Mouse (Mus musculus): ENCODE results near the gene Cryaa. TPM values are rescaled to one million over a fixed set of nuclear protein-coding genes. Genes with fewer than 3 reads are reported as not detected.
A peak's percentile ranks its signal among the peaks of the same experiment; 100 is the strongest.
"Not testable (repeated sequence)": the region's sequence is repeated elsewhere in the genome, so short reads cannot be mapped to it uniquely, and the experiment has no call there.

The Cryaa gene
- total RNA-seq, 2 experiments from 2014 or later, result not detected

DNA sequence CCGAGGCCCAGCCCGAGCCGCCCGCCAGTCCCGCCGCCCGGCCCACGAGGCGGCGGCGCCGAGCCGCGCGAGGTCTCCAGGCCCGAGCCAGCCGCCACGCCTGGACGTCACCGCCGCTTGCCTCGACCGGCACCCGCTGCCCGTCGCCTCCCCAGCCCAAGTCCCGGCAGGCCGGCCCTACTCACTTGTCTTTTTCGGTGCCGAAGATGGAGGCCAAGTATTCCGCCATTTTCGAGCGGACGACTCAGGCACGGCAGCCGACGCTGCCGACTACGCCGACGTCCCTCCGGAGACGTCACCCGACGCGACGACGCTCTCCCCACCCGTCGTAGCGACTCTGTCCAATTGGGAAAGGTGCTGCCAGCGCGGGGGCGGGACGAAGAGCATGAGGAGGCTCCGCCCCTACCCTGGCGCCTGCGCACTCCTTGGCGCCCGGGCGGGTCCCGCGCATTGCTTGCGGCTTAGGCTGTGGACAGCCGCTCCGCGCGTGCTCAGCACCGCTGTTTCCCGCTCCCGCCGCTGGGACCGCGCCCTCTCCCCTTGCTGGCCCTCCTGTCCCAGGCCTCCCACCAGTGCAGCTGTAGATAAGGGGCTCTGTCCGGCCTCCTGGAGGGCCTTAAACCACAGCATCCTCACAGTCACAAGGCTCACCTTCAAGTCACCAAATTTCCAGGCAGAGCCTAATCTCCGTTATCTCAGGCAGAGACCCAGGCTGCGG lies 19.0 kb upstream of the Cryaa start, which contains the start of gene U2af1:
Gene U2af1, minus strand, starts transcription at position 425 of the 718 bp plus-strand sequence.
- intact Hi-C loops (cut with DNase I), result loop anchor here (5.0 kb wide), 1 partner anchor 146 kb away; no protein-coding TSS in a partner anchor

DNA sequence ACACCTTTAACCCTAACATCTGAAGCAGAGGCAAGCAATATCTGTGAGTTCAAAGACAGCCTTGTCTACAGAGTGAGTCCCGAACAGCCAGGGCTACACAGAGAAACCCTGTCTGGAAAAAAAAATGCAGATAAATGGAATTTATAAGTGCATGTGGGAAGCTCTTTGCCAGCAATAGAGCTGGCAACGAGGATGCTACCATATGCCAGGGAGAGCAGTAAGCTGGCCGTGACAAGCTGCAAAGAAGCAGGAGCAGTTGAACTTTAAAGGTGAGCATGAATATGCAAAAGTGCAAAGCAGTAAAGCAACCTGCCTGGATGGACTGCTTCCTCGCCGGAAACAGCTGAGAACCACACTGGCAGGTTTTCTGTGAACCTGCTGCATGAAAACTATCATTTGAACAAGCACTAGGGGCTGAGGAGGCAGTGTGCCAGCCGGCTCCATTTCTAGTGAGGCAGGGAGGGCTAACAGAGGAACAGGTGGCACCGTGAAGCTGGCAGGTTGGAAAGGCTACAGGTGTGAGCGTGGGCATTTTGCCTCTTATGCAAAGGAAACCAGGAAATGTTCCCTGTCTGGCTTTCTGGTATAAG lies 16.9 kb upstream of the Cryaa start:
- no peak for DNase-seq
- intact Hi-C loops (cut with DNase I), result no loop called here

More for the DNA sequence above, 19.0 kb upstream of the Cryaa start, which contains the start of gene U2af1:
- peak; percentile 98 to 99 for DNase-seq

DNA sequence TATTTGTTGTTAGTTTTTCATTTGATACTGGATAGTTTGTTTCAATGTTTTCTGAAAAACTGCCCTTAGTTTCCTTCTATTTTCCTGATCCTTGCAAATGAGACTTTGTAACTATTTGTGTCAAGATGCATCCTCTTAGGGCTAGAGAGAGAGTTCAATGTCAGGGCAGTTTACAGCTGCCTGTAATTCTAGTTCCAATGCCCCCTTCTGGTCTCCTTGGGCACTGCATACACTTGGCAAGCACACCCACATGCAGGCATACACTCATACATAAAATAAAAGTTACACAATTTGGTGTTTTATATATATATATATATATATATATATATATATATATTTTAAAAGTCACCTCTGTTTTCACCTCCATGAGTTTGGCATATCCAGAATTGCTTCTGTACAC lies 14.8 kb upstream of the Cryaa start:
- DNase-seq, result peak in 1 of 2 experiments; percentile 33
- intact Hi-C loops (cut with DNase I), result no loop called here

DNA sequence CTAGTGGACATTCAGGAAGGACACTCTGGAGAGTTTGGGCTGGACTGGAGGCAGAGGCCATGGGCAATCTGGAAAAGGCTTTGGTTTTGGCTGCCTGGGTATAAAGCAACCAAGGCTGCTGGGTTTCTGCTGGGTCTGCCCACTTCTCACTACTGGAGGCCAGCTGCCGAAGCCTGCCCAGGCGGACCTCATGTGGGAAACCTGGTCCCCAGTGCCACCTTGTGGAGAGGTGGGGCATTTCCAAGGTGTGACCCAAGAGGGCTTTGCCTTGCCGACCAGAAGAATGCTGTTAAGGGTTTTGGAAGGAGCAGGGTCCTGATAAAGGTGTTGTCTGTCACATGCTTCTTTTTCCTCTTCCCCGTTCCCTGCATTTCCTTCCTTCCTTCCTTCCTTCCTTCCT lies 12.8 kb upstream of the Cryaa start:
- intact Hi-C loops (cut with DNase I), result loop anchor here (2.0 kb wide), 4 partner anchors 96 to 332 kb away; no protein-coding TSS in a partner anchor
- DNase-seq, result peak; percentile 86 to 89

DNA sequence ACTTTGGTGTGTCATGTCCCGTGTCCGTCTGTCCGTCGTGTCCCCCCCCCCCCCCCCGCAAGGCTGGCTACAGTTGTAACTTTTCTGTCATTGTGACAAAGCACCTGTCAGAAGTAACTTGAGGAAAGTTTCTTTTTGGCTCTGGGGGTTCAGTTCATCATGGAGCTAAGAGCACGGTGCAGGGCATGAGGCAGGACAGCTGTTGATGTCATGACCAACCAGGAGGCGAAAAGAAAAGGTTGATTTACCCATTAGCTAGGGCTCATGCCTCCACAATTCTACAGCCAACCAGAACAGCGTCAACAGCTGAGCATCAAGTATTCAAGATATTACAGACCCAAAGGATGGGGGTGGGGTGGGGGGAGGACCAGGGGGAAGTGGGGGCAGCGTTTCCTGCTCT lies 9.3 kb upstream of the Cryaa start:
- intact Hi-C loops (cut with DNase I), result no loop called here
- no peak for DNase-seq

DNA sequence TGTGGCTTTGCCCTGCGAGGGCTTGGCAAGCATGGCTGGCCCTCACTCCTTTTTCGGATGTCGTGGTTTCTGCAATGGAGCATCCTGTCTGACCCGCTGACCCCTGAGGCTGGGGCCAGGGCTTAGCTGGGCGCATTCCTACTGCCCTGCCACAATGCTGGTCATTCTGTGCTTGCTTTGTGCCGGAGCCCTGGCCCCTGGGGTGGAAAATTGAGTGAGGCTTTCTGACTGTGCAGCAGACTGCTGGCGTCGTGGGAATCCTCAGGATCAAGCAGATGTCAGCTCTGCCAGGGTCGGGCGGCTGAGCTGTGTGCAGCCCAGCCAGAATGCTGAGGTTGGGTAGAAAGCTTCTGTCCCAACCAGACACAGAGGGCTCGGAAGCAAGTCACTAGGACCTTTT lies 7.4 kb upstream of the Cryaa start:
- intact Hi-C loops (cut with DNase I), result no loop called here

DNA sequence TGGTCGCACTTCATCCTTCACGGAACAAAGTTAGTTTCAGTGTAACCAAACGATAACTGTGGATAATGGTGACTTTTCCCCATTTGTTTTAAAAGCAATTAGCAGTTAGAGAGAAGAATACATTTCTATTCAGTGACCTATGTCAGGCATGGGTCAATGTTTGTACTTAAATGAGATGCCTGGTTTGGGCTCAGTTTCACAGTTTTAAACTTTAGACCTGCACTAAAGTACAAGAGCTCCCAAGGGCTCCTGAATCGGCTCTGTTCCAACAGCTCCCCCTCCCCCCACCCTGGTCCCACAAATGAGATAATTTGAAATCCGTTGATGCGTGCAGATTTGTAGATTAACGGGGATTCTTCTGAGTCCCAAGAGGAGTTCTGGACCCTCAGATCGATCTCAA lies 5.9 kb upstream of the Cryaa start:
- intact Hi-C loops (cut with DNase I), result no loop called here
- DNase-seq, result no peak

More for the DNA sequence above, 7.4 kb upstream of the Cryaa start:
- no peak for DNase-seq

DNA sequence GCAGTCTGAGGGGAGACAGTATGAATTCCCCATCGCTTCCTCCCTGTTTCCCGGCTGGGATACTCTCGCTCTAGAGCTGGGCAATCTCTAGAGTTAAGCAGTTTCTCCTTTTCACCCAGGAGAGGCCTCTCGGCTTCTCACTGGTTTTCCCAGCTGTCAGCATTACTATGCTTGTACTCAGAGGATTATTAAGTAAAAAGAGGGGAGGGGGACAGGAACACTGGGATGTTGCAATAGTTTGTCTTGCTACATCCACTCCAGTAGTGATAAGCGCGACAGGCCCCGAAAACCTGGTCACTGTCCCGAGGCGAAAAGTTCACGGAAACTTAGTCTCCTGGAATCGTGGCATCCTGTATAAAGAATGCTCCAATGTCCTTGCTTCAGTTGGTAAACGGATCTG lies 5.3 kb upstream of the Cryaa start:
- no peak for DNase-seq
- intact Hi-C loops (cut with DNase I), result no loop called here

DNA sequence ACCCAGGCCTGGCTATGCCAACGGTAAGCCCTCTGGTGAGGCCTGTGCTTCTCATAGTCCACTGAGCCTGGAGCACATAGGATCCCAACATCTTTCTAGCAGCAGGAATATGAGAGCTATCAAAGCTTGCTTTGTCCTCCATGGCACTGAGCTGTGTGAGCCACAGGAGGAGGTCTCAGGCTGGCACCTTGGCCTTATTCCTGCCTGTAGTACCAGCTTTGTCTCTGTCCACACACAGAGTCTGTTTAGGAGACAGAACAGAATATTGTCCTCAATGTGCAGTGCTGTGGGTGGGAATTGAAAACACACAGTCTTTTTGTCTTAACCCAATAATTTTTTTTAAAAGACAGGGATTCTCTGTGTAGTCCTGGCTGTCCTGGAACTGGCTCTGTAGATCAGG lies 3.2 kb upstream of the Cryaa start:
- no peak for DNase-seq

DNA sequence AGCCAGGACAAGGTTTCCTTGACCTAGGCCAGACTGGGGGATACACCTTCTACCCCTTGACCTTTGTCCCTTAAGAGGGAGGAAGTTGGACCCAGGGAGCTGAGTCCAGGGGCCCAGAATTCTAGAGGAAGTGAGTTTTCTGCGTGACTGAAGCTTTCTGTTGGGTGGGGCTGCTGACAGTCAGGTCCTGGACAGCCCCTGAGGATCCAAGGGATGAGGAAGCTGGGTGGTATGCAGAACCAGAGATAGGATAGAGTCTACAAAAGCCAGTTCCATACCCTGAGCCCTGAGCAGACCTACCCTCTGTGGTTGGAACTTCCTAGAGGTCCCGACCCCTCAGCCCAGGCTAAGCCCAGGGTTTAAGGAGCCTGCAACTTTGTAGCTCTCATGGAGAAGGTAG lies 2.8 kb downstream of the Cryaa start:
- no peak for DNase-seq
- intact Hi-C loops (cut with DNase I), result no loop called here

More for the DNA sequence above, 3.2 kb upstream of the Cryaa start:
- intact Hi-C loops (cut with DNase I), result no loop called here

DNA sequence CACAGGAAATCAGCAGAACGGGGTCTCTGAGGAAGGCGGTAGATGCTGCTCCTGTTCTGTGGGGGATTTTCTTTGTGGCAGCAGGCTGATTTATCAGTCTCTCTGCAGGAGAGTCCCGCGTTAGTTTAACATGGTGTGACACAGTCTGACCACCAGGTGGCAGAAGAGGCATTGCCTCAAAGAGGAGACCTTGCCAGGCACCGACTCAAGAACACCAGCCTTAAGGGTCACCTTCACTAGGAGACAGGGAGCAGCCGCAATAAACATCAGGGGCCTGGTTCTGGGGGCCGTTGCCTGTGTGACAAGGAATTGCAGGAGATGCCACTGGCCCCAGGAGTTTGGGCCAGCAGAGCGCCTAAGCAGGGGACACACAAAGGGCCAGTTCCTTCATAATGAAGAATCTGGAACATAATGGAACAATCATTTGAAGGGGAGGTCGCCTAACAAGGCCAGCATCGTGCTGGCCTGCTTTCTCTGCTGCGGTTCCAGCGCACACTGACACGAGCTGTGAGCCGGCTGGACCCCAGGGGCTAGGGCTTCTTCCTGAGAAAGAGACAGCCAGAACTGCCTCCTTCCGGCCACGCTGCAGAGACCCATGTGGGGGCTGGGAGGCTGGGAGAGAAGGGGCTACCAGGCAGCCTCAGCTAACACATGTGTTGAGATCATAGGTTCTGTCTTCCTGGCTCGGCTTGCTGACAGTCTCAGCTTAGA lies 8.1 kb downstream of the Cryaa start:
- DNase-seq, result peak; percentile 94 to 96
- intact Hi-C loops (cut with DNase I), result loop anchor here (1.0 to 5.0 kb wide), 6 partner anchors 67 to 517 kb away; partner anchors contain the start of gene Sik1

DNA sequence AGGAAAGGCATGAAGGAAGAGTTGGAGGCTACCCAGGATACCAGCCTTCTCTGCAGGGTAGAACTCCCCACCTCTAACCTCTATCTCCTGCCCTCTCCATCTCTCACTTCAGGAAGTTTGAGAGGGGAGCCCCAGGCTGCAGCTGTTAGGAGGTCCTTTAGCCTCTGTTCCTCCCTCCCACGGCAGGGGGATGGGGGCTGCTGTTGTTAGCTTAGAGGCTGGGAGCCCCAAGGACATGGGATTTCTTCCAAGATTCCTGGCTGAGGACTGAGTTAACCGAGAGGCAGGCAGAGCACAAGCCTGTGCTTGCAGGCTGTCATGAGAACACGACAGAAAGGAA lies 8.6 kb downstream of the Cryaa start:
- intact Hi-C loops (cut with DNase I), result loop anchor here (5.0 kb wide), 3 partner anchors 66 to 516 kb away; no protein-coding TSS in a partner anchor

DNA sequence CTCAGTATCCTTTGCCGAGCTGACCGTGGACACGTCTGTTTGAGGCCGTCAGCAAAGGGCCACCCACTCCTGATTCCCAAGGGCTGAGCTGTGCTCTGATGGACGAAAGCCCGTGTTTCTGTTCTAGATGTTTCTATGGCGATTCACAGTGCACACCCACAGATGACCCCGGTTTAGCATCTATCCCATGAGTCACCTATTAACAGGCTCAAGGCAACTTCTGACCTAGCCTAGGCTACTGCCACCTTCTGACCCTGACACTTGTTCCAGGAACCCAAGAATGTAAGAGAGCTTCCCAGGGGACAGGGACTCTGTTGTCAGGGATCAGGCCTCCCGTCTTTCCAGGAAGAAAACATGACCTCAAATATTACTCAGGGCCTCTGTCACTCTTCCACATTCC lies 10.5 kb downstream of the Cryaa start:
- peak; percentile 45 for DNase-seq
- intact Hi-C loops (cut with DNase I), result loop anchor here (5.0 kb wide), 3 partner anchors 64 to 514 kb away; no protein-coding TSS in a partner anchor

More for the DNA sequence above, 8.6 kb downstream of the Cryaa start:
- DNase-seq, result peak; percentile 67 to 71

DNA sequence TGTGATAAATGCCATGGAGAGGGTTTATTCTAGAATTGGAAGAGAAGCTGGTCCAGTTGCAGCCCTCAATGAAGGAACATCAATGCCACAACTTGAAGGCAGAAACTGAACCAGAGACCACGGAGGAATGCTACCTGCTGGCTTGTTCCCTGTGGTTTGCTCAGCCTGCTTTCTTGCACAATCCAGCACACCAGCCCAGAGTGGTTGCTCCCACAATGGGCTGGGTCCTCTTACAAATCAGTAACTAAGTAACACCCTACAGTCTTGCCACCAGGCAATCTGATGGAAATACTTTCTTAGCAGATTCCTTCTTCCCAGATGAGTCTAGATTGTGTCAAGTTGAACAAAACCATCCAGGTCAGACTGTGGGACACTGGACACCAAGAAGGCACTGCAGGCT lies 12.0 kb downstream of the Cryaa start:
- intact Hi-C loops (cut with DNase I), result loop anchor here (5.0 kb wide), 3 partner anchors 63 to 513 kb away; no protein-coding TSS in a partner anchor
- DNase-seq, result no peak

DNA sequence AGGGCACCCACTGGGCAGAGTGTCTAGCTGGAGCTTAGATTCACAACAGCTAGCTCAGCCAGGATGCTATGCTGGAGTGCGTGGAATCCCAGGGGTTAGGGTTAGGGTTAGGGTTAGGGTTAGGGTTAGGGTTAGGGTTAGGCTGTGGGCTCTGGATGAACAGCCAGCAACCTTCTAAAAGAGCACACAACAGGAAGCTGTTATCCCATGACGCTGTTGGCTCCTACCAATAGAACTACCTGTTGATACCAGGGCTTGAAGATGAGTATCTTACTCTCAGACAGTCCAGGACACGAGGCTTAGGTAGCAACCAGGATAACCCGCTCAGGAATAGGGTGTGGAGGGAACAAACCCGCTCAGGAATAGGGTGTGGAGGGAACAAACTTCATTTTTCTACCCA lies 15.3 kb downstream of the Cryaa start:
- DNase-seq, result no peak
- intact Hi-C loops (cut with DNase I), result no loop called here

DNA sequence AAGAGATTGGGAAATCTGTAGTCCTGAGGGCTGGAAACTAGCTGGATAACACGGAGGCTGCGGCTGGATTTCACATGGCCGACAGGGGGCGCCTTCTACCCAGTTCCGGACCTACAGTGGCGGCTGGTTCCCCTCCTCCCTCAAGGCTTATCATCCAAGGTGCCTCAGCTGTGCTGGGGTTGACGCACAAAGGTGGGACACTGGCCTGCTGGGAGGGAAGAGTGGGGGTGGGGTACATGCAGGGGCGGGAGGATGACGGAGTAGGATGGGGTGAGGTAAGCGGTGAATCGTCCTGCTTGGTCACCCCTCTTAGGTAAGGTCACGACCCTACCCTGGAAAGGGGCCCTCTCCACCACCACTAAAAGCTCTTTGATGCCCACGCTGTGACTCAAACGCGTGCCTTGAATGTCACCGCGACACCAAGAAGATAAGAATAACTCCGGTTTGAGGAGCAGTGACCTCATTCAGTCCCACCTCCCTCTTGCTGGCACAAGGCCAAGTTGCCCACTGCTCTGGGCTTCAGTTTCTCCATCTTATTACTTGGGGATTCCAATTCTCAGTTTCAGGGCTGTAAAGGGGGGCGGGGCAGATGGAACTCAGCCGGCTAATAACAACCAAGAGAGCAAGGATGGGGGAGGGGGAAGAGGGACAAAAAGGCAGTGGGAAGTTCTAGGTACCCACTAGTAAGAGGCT lies 15.9 kb downstream of the Cryaa start:
- intact Hi-C loops (cut with DNase I), result no loop called here
- peak; percentile 81 to 87 for DNase-seq

DNA sequence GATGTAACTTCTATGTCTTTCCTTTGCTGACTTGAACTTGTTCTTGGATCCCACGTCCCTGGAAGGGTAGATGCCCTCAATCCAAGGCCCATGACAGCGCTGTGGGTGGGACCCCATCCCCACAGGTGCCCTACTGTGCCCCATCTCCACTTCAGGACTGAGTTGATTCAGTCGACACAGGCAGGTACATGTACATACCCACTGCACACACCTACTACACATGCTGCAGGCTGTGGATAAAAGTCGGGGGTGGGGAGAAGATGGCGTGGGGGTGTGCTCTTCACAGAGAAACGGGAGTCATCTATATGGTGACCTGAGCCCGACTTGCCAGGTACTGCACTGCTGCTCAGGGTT lies 16.4 kb downstream of the Cryaa start:
- intact Hi-C loops (cut with DNase I), result no loop called here
- DNase-seq, result no peak

DNA sequence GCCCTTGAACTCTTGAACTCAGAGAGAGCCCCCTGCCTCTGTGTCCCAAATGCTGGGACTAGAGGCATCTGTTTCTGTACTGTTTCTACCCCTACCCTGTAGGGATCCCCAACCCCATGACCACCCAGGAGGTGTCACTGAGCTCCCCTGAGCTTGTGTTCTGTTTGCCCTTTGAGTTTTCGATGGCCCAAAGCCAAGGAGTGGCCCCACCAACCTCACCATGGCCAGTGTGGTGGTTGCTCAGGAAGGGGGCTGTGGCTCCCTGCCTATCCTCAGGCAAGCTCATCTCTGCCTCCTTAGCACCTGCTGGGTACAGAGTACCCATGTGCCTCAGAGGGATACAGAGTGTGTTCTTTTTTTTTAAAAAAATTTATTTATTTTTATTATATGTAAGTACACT lies 17.3 kb downstream of the Cryaa start:
- intact Hi-C loops (cut with DNase I), result no loop called here

DNA sequence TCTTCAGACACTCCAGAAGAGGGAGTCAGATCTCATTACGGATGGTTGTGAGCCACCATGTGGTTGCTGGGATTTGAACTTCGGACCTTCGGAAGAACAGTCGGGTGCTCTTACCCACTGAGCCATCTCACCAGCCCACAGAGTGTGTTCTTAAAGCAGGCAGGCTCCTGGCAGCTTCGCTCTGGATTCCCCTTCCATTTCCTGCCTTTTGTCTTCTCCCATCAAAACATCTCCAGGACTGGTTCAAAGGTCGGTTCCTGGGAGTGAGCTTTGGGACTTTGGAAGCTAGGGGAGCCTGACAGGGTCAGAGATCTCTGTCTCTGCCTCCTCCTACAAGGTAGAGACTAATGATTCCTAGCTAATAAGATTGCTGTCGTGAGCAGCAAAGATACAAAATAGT lies 17.7 kb downstream of the Cryaa start:
- intact Hi-C loops (cut with DNase I), result not testable (repeated sequence)

More for the DNA sequence above, 17.3 kb downstream of the Cryaa start:
- no peak for DNase-seq

DNA sequence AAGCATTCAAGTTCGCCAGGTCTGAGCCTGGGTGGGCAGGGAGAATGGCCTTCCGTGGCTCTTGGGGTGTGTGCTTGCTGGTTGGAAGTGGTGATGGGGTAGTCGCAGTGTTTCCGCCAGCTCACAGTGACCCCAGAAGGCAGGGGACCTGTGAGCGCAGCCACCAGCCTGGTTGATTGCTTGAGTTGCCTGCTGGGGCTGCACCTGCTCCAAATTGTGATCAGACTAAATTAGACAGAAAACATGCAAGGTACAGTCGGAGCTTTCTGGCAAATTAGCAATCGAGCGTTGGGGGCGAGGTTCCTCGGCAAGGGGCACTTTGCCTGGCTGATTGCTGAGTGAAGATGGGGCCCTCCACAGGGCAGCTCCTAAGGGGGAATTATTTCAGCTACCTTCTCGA lies 20.7 kb downstream of the Cryaa start:
- intact Hi-C loops (cut with DNase I), result no loop called here
- DNase-seq, result no peak

More for the DNA sequence above, 17.7 kb downstream of the Cryaa start:
- not testable (repeated sequence) for DNase-seq

Data from heart, postnatal 10 days (tissue).